Mouse (Mus musculus) left cerebral cortex, postnatal 4 days (tissue): ENCODE measurements at regions not wholly inside any gene's neighbourhood (a gene's known extent, or its start where the extent isn't known, plus 50 kb on each side); places are given as distances from the start of the nearest gene placed in this dataset.

Experiments used
- DNase-seq: peaks from one replicate; pipeline ENCODE4 v3.0.0-alpha.2; 2022
- intact Hi-C: fragments of 180-260 bp; cut with DNase I; formaldehyde crosslinking; loops from one replicate; pipeline ENCODE4 v1.15.1; 2025

- intact Hi-C loops, result no loop called here
- DNase-seq, result no peak
These were observed 77.8 kb upstream of the Map1b start for GRCm38 (mm10) chr13:99593846-99594813.

- DNase-seq, result no peak
- intact Hi-C loops, result no loop called here
These were observed 76.9 kb upstream of the Map1b start for GRCm38 (mm10) chr13:99593243-99593635.

GRCm38 (mm10) chr13:99592596-99593242, 76.4 kb upstream of the Map1b start:
- no peak for DNase-seq
- intact Hi-C loops, result no loop called here

- no peak for DNase-seq
- intact Hi-C loops, result no loop called here
These were observed 72.3 kb upstream of the Map1b start for GRCm38 (mm10) chr13:99588646-99589045.

- intact Hi-C loops, result no loop called here
- no peak for DNase-seq
These were observed 67.5 kb upstream of the Map1b start for GRCm38 (mm10) chr13:99583841-99584240.

GRCm38 (mm10) chr13:99580296-99580695, 64.0 kb upstream of the Map1b start:
- intact Hi-C loops, result no loop called here
- no peak for DNase-seq

GRCm38 (mm10) chr13:99579596-99580175, 63.3 kb upstream of the Map1b start:
- DNase-seq, result no peak
- intact Hi-C loops, result no loop called here

GRCm38 (mm10) chr13:99577686-99578085, 61.3 kb upstream of the Map1b start:
- DNase-seq, result no peak
- intact Hi-C loops, result no loop called here

- no peak for DNase-seq
- intact Hi-C loops, result no loop called here
These were observed 56.7 kb upstream of the Map1b start for GRCm38 (mm10) chr13:99573021-99573420.

- no peak for DNase-seq
- intact Hi-C loops, result no loop called here
These were observed 56.0 kb upstream of the Map1b start for GRCm38 (mm10) chr13:99572381-99572780.
